Mouse (Mus musculus) heart, postnatal 25 days (tissue): ENCODE measurements around the gene Enah. TPM values are rescaled to one million over a fixed set of nuclear protein-coding genes. Genes with fewer than 3 reads are reported as not detected.
A peak's percentile ranks its signal among the peaks of the same experiment; 100 is the strongest.

Experiments used
- DNase-seq: peaks from one replicate; pipeline ENCODE4 v3.0.0; 2022; ENCODE audit warnings: low spot score
- intact Hi-C: fragments of 180-260 bp; cut with DNase I; formaldehyde crosslinking; loops from one replicate; pipeline ENCODE4 v1.15.1; 2025
- total RNA-seq, 2 experiments: library from RNA; stranded (reverse); gene quantifications; 2 replicates each; pipeline ENCODE4 v1.2.3; 2021

Gene Enah
- total RNA-seq, 2 experiments from 2014 or later, result 106 to 109 TPM

DNA sequence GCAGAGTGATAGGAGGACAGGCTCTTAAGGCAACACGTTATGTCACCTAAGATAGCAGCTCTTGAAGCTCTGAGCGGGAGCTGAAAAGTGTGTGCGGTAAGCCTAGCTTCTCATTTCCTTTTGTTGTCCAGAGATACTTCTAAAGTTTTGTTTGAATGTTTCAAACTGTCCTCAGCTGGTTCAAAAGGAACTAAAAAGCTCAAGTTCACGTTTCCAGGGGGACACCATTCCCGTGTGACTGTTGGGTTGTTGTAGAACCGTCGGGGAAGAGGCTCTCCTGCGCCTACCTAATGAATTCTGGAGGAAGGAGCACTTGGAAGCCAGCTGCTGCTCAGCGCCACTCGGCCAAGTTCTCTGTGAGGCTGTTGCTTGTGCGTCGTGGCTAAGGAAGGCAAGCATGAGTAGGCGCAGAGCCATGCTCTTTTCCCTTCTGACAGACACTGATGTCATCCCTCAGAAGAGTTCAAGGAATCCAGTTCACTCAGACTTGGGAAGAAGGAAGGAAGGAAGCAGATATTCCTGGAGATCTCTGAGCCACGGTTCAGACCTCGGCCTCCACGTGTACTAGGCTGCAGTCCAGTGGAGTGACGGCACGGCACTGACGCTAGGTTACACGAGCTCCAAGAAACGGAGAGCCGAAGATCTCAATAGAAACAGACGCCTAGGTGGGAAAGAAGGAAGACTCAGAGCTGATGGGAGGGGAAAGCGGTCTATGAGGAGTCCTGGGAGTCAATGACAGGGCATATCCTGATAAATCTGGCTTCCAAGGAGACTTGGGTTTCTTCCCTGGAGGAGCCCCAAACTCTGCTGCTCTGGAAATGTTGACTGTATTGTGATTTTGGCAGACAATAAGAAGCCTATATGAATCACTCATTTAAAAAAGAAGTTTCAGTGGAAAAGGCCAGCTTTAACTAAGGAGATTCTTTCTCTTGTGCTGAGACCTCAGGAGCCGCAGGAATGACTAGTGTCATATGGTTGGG lies 8.7 kb upstream of the Enah start:
- intact Hi-C loops, result no loop called here

DNA sequence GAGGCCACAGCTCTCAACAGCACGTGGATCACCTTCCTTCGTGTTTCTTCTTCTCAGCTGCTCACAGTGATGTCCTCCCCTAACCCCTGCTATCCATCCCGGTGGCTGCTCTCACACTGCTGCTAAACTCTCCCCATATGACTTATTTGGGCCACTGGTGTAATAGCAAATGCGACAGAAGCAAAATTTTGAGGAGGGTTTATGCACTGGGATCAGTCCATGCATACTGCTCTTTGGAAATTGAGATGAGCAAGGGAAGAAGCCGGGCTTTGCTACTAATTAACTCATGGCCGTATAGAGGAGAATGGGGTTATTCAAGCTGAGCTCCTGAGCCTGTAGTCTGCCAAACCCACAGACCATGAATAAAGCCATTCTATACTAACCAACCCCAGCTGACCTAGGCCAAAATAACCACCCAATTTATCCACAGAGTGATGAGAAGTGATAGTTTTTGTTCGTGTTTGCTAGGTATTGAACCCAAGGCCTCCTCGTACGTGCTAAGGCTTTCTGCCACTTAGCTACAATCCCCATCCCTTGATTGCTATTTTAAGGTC lies 7.7 kb upstream of the Enah start:
- intact Hi-C loops, result no loop called here
- DNase-seq, result no peak

More for the DNA sequence above, 8.7 kb upstream of the Enah start:
- DNase-seq, result peak; percentile 29

DNA sequence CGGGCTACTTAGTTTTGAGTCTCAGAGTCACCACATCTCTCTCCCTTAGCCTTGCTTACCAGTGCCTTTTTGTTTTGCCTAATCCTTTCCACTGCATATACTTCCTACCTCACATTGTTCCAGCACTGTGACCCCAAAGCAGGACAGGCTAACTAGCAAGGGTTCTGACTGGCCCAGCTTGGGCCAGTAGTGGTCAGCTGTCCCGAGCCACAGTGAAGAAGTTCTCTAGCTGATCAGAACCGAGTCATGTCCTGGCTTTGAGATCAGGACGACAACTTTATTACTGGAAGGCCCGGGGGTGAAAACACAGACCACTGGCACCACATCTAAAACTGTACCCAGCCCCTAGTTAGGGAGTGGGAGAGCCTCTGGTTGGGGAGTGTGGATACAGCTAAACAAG lies 7.0 kb upstream of the Enah start:
- DNase-seq, result no peak
- intact Hi-C loops, result no loop called here

DNA sequence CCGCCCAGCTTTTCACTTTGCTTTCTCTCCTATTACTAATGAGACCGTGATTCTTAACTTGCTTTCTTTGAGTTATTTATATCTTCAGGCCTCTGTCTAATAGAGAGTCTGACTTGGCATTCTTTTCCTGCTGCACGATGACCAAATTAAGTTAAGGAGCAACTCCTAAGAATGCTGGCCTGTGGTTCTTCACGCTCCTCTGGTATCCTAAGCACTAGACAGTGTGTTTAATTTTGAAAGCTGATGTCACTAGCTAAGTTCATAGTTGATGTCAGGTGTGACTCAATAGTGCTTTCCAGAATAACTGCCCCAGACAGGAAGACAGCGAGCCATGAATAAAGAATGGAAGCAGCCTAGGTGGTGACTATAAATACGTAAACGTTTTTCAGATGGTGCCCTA lies 6.3 kb upstream of the Enah start:
- no peak for DNase-seq
- intact Hi-C loops, result no loop called here

DNA sequence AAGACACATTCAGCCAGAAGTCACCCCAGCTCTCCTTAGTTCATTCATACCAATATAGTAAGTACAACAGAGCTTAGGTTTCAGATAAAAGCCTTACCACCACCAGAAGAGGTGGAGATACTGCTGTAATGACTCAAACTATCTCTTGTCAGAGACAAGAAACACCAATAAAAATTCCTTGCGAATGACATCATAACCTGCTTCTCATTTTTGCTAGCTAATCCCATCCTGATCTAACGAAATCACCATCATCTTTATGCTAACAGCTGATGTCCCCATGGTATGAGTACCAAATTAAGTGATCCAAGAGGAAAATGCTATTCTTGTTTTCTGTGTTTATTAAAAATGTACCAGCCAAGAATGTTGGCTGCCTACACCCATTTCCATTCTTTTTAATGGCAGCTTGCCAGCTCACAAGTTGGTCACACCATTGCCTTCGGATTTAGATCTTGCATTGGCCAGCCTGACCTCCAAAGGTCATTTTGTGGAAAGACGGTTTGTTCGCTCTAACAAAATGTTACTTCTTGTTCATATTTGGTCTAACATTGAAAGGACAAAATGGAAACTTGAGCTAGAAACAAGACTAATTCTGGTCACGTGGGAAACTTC lies 2.0 kb upstream of the Enah start:
- DNase-seq, result no peak
- intact Hi-C loops, result loop anchor here (2.0 to 5.0 kb wide), 2 partner anchors 66 to 93 kb away; no protein-coding TSS in a partner anchor

DNA sequence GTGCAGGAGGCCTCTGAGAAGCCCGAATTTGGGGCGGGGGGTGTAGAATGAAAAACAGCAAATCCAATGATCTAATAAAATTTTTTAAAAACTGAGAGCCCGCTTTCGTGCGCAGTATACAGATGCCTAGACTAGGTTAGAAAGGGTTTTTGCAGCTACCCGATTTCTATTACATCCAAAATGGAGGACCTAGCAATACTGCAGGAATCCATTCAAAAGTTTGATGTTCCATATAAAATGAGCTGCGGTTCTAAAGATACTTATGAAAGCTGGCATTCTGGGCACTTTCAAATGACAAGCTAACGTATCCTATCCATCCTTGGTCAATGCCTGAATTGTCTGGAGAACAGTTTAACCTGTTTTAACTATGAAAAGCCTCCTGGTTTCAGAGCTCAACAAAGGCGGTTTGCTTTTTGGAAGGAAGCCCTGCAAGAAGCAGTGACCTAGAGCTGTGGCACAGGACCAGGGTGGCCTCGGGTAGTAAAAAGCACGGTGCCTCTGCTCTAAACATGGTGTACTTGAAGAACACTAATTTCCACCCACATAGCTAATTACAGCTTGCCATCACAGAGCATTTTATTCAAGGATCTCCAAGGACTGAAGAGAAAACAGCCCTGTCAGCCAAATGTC lies 1.2 kb upstream of the Enah start:
- intact Hi-C loops, result loop anchor here (2.0 to 5.0 kb wide), 2 partner anchors 66 to 94 kb away; no protein-coding TSS in a partner anchor
- DNase-seq, result no peak

DNA sequence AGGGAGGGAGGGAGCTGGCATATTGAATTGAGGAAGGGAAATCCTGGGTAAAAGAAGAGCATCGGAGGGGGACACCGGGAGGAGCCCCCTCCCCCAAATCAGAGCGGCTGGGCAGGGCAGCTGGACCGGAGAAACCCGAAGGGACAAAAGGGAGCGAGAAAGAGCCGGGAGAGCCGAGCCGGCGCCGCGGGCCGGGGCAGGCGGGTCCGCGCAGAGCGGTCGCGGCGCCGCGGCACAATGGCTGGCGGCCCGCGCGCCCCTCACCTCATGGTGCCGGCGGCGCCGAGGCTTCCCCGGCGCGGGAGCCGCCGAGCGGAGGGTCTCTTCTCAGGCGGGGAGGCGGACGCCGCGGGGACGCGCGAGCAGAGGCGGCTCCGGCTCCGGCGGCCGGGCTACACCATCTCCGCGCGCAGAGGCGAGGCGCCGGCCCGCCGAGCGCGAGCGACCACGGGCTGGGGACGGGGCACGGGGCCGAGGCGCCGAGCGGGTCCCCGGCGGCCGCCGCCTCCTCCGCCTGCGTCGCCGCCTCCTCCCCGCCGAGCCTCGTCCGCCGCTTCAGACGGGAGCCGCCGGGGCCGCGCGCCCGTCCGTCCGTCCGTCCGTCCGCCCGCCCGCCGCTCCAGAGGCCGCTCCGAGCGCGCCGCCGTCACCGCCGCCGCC lies 394 bp downstream of the Enah start:
- intact Hi-C loops, result loop anchor here (5.0 kb wide), 1 partner anchor 37 kb away; no protein-coding TSS in a partner anchor
- no peak for DNase-seq

DNA sequence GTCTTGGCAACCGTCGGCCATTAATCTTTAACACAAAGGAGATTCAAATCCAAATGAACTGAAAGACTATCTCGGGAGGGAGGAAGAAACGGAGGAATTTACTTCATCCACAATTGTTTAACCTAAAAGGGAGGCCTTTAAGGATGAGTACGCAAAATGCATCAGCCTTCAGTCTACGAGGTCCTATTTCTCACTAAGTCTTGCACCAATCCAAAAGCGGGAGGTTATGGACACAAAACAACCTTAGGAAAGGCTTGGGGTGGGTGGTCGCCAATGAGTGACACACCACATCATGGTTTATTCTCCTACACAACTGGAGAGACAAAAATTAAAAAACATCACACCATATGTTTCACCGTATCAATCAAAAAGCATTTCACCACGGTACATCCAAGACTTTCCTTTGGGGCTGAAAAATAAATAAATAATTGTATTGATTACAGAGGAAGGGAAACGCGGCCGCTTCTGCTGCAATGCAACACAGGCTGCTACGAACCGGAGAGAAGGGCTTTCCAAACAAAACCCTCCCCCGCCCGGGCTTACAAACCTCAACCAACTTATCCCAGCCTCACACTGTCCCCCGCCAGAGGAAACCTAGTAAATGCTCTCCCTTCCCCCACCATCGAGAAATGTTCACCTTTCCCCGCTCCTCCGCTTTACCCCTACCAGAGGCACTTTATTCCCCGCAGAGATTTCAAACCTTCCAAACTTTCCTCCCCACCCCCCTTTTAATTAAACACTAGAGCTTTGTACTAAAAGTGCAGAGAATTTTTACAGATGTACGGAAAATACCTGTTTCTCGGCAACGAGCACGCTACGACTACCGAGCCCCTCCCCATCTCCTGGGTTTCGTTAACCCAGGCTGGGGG lies 1.2 kb downstream of the Enah start:
- intact Hi-C loops, result loop anchor here (5.0 kb wide), 1 partner anchor 36 kb away; no protein-coding TSS in a partner anchor
- DNase-seq, result no peak

DNA sequence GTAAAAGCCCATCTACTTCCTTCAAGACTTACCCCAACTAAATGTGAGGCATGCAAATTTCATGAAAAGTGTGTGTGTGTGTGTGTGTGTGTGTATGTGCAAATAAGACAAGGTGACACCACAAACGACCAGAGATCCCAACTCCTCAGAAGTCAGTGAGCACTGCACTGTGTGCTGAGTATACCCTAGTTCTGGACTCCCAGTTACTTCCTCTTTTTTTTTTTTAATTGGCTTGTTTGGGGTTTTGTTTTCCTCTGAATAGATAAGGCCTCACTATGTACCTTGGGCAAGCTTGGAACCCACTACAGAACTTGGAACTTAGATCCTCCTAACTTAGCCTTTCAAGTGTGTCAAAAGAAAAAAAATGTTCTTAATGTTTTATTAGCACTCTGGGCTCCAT lies 14.0 kb downstream of the Enah start:
- intact Hi-C loops, result no loop called here
- no peak for DNase-seq

DNA sequence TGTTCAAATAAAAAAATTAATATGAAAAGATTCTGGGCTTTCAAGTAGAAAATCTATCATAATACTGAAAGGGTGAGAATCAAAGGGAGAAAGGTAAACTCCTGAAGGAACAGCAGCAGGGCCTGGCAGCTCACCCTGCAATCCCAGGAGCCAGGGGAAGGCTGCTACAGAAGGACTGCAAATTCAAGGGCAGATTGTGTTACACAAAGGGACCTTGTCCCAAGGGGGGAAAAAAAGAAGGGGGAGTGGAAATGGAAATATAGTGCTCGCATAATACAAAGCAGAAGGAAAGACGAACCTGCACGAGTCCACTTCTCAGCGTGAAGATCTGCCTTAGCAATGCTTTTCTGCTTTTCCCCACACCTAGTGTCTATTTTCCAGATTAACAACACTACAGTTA lies 21.1 kb downstream of the Enah start:
- intact Hi-C loops, result no loop called here
- no peak for DNase-seq

DNA sequence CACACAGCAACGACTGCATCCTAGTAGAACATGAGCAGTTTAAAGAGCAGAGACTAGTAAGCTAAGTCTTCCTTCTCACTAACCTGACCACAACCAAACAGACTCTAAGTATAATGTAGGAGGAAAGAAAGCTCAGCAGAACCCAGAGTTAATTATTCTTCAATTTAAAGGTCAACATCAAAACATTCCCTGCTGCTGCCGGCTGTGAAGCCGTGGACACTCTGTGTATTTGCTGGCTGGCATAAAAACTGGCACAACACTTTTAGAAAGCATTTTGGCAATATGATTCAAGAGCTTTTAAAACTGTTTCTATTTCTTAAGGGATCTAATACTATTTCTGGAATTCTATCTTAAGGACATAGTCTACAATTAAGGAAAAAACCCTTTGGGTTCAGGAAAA lies 22.0 kb downstream of the Enah start:
- intact Hi-C loops, result no loop called here
- DNase-seq, result no peak

DNA sequence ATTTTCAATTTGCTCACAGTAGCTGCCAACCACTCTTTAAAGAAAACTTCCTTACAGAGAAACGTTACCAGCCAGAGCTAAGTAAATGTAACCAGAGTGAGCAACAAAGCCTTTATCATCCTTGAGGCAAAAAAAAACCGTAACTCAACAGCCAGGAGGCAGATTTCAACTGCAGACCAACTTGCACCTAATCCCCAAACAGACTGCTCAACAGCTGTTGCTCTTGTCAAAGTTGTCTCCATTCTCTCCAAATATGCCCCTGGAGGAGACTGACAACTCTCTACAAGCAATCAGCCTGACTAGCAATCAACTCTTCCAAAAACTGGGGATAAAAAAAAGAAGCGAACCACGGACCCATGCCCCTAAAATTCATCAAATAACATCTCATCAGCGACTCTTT lies 26.2 kb downstream of the Enah start:
- no peak for DNase-seq
- intact Hi-C loops, result no loop called here

DNA sequence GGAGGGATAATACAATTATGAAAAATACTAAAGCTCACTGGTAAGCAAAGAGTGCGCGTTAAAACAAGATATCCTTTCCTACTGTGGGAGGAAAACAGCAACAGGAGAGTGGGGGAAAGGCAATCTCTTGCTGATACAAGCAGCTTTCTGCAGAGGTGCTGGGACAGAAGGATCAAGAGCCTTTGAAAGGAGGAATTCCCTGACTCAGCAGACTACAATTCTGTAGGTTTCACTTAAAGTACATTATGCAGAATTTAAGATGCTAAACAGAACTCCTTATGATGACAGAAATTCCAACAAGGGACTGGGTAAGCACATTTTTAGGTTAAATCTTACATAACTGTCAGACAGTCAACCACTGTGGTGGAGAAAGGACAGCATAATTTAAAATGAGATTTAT lies 31.4 kb downstream of the Enah start:
- intact Hi-C loops, result no loop called here
- DNase-seq, result no peak

DNA sequence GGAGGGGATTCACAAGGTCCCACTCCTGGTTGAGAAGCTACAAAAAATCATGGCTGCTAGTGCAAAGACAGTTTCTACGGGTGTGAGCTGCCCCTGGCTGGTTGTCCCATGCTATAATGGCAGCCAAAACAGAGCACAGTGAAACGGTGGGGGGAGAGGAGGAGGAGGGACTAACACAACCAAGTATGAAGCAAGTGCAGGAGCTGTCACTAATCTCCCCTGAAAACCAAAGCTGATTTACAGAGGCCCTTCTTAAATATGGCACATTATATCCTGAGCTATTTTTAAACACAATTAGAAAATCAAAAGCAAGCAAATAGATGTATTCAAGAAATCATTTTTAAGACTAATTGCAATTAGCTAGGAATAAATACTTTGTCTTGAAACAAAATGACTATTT lies 32.6 kb downstream of the Enah start:
- no peak for DNase-seq
- intact Hi-C loops, result no loop called here

DNA sequence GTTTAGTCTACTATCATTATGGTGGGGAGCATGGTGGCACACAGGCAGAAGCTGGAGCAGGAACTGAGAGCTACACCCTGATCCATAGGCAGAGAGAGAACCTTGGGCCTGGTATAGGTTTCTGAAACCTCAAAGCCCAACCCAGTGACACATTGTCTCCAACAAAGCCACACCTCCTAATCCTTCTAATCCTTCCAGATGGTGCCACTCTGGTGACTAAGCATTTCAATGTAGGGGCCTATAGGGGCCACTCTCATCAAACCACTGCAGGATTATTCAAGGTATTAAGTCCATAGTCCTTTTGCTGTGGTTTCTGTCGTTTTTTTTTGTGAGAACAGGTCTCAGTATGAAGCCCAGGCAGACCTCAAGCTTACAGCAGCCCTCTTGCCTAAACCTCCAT lies 33.9 kb downstream of the Enah start:
- intact Hi-C loops, result no loop called here
- no peak for DNase-seq

DNA sequence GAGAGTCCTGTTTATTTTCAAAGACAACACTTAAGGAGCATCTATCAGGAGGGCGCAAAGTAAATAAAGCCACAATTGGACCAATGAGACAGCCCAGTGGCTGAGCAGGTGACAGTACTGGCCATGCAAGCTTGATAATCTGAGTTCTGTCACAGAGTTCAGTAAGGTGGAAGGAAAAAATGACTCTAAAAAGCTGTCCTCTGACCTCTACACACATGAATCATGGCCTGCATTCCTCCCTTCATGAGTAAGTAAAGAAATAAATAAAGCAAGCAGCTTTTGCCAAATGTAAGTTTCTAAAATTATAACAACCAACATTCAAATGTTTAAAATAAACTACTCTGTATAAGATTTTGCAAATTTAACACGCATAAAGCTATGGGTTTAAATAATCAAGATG lies 35.0 kb downstream of the Enah start:
- DNase-seq, result no peak
- intact Hi-C loops, result loop anchor here (5.0 kb wide), 1 partner anchor 32 kb away; the partner anchor contains the start of gene Enah

DNA sequence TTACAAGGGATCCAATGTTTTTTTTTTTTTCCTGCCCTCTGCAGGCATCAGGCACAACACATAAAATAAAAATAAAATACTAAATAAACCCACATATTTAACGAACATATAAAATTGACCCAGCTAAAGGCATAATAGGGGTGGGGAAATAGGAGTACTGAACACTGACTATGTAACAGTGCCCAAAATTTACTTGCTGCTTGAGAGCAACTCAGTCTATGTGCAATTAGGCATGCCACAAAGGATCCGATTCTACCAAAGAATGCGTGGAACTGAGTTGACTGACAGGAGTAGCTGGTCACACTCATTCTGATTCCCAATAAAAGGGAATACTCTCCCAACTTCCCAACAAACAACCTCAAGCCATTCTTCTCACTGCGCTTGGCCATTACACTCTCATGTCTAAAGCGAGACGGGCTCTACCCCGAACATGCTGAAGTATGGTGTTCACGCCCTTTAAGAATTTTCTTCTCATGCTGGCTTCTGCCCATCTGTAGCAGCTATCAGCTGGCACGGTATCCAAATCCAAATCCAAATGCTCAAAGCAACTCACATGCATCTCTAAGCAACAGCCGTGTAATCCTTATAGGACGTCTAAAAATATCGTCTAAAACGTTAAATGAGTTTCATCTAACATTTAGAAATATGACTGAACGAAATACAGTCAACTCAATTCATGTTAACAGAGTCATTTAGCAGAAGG lies 39.6 kb downstream of the Enah start:
- no peak for DNase-seq
- intact Hi-C loops, result loop anchor here (5.0 kb wide), 1 partner anchor 37 kb away; the partner anchor contains the start of gene Enah

DNA sequence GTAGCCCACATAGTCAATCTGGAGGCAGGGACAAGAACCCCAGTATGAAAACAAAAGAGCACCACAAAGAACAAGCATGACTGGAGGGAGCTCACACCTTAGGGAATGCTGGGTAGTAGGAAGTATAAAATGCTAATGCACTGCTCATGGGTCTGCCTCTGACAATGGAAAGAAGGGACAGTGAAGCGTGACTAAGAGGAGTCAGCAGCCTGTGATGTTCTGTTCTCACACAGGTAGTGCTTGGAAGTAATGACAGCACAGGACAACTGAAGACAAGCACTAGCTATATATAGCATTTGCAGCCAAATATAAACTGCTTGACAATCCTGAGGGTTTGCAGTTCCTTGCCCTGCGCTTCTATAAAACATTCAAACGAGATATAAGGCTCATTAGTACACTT lies 44.3 kb downstream of the Enah start:
- intact Hi-C loops, result loop anchor here (5.0 kb wide), 1 partner anchor 38 kb away; no protein-coding TSS in a partner anchor
- no peak for DNase-seq
